Mouse (Mus musculus) kidney, adult 2 months (tissue): ENCODE data around the gene Arl8b. TPM values are rescaled to one million over a fixed set of nuclear protein-coding genes. Genes with fewer than 3 reads are reported as not detected.
A peak's percentile ranks its signal among the peaks of the same experiment; 100 is the strongest.
"Not testable (repeated sequence)": the region's sequence is repeated elsewhere in the genome, so short reads cannot be mapped to it uniquely, and the experiment has no call there.

ENCODE experiments used
- DNase-seq: peaks from one replicate; pipeline ENCODE4 v3.0.0; 2021
- H3K27ac ChIP-seq: fragments of 200-500 bp; 2 replicates; pipeline ENCODE4 v1.5.1; 2012; ENCODE audit warnings: low read depth, low read length, control low read depth, inconsistent platforms; ENCODE audit not compliant: insufficient read depth
- H3K27me3 ChIP-seq: fragments of 200-500 bp; replicated peaks from 2 replicates; pipeline ENCODE4 v1.6.1; 2012; ENCODE audit warnings: mild to moderate bottlenecking, moderate library complexity, low read length, inconsistent platforms; ENCODE audit not compliant: control insufficient read depth, insufficient read depth
- H3K36me3 ChIP-seq: fragments of 200-500 bp; 2 replicates; pipeline ENCODE4 v1.6.1; 2012; ENCODE audit warnings: mild to moderate bottlenecking, moderate library complexity, low read length, inconsistent platforms; ENCODE audit not compliant: control insufficient read depth, insufficient read depth
- H3K4me1 ChIP-seq: fragments of 200-500 bp; 2 replicates; pipeline ENCODE4 v1.6.1; 2011; ENCODE audit warnings: low read length; ENCODE audit not compliant: control insufficient read depth, insufficient read depth
- H3K4me3 ChIP-seq: fragments of 200-500 bp; 2 replicates; pipeline ENCODE4 v1.5.1; 2011; ENCODE audit warnings: mild to moderate bottlenecking, low read depth, low read length, control low read depth; ENCODE audit not compliant: insufficient read depth
- CTCF ChIP-seq: fragments of 200-500 bp; conservative IDR thresholded peaks from 2 replicates; pipeline ENCODE4 v1.5.1; 2011; ENCODE audit warnings: low read depth, mild to moderate bottlenecking, control low read depth, low read length, moderate library complexity, mixed read lengths; ENCODE audit not compliant: insufficient read depth, insufficient read length
- POLR2A ChIP-seq: fragments of 200-500 bp; IDR thresholded peaks from one replicate; pipeline ENCODE4 v1.6.1; 2011; ENCODE audit warnings: low read depth, low read length, control low read depth
- WGBS: fragments of 180-500 bp; shearing (Covaris S2); methylation state at CpG from one replicate; pipeline ENCODE4 v1.1.7; 2018; 5-methylcytosine and 5-hydroxymethylcytosine counted together
- polyA plus RNA-seq: library from polyadenylated mRNA; depleted of rRNA; stranded (reverse); fragments of >200 nt; gene quantifications from 2 replicates; pipeline ENCODE4 v1.2.3, GENCODE M21; 2012

Gene Arl8b
- polyA plus RNA-seq, 1 experiment = 21.9 TPM

- no peak for DNase-seq
- H3K27ac ChIP-seq = no peak overlapping the region
- H3K4me1 ChIP-seq = no peaks in the 10 kb centered on the region
- H3K4me3 ChIP-seq = no peak overlapping the region
- WGBS = 94% methylated on average over 7 of the region's 7 CpGs
- TF ChIP-seq CTCF (no peak), POLR2A (no peak)
- H3K36me3 ChIP-seq = peaks cover 1% of the 10 kb centered on the region; the same call in 1 of the 2 replicates
- no peaks in the 10 kb centered on the region for H3K27me3 ChIP-seq
Measured at GRCm38 (mm10) chr6:108844771-108845170, 61.9 kb downstream of the Arl8b start.

GRCm38 (mm10) chr6:108852088-108852670 is 69.3 kb downstream of the Arl8b start:
- no peaks in the 10 kb centered on the region for H3K27me3 ChIP-seq
- peaks cover 8% of the 10 kb centered on the region for H3K36me3 ChIP-seq
- no peak for DNase-seq
- 83% methylated on average over 8 of the region's 8 CpGs for WGBS
- TF ChIP-seq POLR2A (no peak), CTCF (no peak)
- H3K4me3 ChIP-seq = no peak overlapping the region
- H3K4me1 ChIP-seq = no peaks in the 10 kb centered on the region
- no peak overlapping the region for H3K27ac ChIP-seq

GRCm38 (mm10) chr6:108852986-108853385 is 70.1 kb downstream of the Arl8b start:
- TF ChIP-seq POLR2A (no peak), CTCF (no peak)
- Histone ChIP-seq H3K4me1 (no peaks in the 10 kb centered on the region), H3K4me3 (no peak overlapping the region), H3K27me3 (no peaks in the 10 kb centered on the region), H3K36me3 (peaks cover 8% of the 10 kb centered on the region), H3K27ac (no peak overlapping the region)
- no peak for DNase-seq
- 94% methylated on average over 5 of the region's 5 CpGs for WGBS

- WGBS = 70% methylated on average over 9 of the region's 9 CpGs
- Histone ChIP-seq H3K36me3 (peaks cover 4% of the 10 kb centered on the region), H3K4me1 (no peaks in the 10 kb centered on the region), H3K4me3 (no peak overlapping the region), H3K27ac (no peak overlapping the region), H3K27me3 (no peaks in the 10 kb centered on the region)
- no peak for DNase-seq
- no peak for TF ChIP-seq POLR2A
- no peak for TF ChIP-seq CTCF
Measured at GRCm38 (mm10) chr6:108858583-108858982, 75.7 kb downstream of the Arl8b start.

GRCm38 (mm10) chr6:108861226-108861625 is 78.3 kb downstream of the Arl8b start:
- Histone ChIP-seq H3K4me3 (no peak overlapping the region), H3K27ac (no peak overlapping the region), H3K4me1 (no peaks in the 10 kb centered on the region), H3K36me3 (no peaks in the 10 kb centered on the region; the same call in 1 of the 2 replicates), H3K27me3 (no peaks in the 10 kb centered on the region)
- no peak for DNase-seq
- WGBS = 95% methylated on average over 1 of the region's 1 CpGs
- TF ChIP-seq CTCF = no peak

GRCm38 (mm10) chr6:108862548-108862947 is 79.6 kb downstream of the Arl8b start:
- peak; percentile 50 for DNase-seq
- no peaks in the 10 kb centered on the region for H3K27me3 ChIP-seq
- TF ChIP-seq CTCF = no peak
- TF ChIP-seq POLR2A = no peak
- WGBS = 58% methylated on average over 2 of the region's 2 CpGs
- no peak overlapping the region for H3K27ac ChIP-seq
- no peaks in the 10 kb centered on the region for H3K36me3 ChIP-seq
- no peaks in the 10 kb centered on the region for H3K4me1 ChIP-seq
- no peak overlapping the region for H3K4me3 ChIP-seq

- 75% methylated on average over 5 of the region's 5 CpGs for WGBS
- Histone ChIP-seq H3K4me3 (no peak overlapping the region), H3K27me3 (no peaks in the 10 kb centered on the region), H3K36me3 (no peaks in the 10 kb centered on the region), H3K27ac (no peak overlapping the region), H3K4me1 (peaks cover 3% of the 10 kb centered on the region)
- no peak for TF ChIP-seq POLR2A
- TF ChIP-seq CTCF = no peak
- DNase-seq = no peak
Measured at GRCm38 (mm10) chr6:108866317-108866716, 83.4 kb downstream of the Arl8b start.

- peak; percentile 65 for DNase-seq
- H3K36me3 ChIP-seq, H3K27me3 ChIP-seq, H3K27ac ChIP-seq, H3K4me1 ChIP-seq, H3K4me3 ChIP-seq: not testable (repeated sequence)
- WGBS = 40% methylated on average over 2 of the region's 2 CpGs
Measured at GRCm38 (mm10) chr6:108869031-108869430, 86.1 kb downstream of the Arl8b start.
